Mouse (Mus musculus) frontal cortex, postnatal 14 days (tissue): Measurements from ENCODE around the gene Mtch1.
"Not testable (repeated sequence)": the region's sequence is repeated elsewhere in the genome, so short reads cannot be mapped to it uniquely, and the experiment has no call there.

ENCODE experiments used
- DNase-seq, 2 experiments: peaks; one replicate each; pipeline ENCODE4 v3.0.0; 2022; ENCODE audit warnings: low spot score in 2 of 2

The Mtch1 gene

GRCm38 (mm10) chr17:29332186-29332685, 15.5 kb downstream of the Mtch1 start:
- DNase-seq, result no peak

DNA sequence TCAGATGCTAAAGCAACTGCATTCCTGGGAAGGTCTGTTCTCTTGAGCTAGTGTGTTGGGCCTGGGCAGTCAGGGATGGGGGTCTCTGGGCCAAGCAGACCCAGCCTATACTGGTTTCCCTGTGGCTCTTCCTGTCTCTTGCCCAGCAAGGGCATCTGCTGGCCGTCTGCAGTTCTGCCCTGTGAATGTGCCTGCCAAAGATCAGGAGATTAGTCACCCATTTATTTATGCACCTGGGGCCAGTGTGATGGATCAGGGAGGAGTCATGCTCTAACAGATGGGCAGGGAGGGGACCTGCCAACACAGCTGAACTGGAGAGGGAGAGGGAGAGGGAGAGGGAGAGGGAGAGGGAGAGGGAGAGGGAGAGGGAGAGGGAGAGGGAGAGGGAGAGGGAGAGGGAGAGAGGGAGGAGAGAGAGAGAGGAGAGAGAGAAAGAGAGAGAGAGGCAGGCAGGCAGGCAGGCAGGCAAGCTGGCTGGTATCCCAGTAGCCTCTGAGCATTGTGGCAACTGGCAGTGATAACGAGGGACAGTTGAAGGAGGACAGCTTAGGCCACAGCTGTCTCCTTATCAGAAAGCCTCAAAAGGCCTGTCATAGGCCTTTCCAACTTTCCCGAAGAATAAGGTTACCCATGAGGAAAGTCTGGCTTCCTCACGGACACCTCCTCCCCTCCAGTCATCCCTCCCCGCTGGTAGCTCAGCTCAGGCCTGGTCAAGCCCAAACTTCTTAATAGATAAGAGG, 16.9 kb downstream of the Mtch1 start:
- DNase-seq, result no peak

DNA sequence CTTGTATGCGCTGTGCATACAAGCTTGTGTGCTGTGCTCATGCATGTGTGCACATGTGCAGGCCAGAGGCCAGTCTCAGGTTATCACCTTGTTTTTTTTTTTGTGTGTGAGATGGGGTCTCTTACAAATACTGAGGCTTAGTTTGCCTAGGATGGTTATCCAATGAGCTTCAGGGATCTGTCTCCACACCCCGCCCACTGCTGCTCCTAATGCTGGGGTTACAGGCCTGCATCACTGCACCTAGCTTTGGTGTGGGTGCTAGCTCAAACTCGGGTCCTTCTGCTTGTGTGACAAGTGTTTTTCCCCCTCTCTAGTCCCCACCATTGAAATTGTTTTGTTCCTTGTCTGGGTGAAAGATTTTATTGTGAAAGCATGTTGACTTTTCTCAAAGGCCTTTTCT, 17.5 kb downstream of the Mtch1 start:
- DNase-seq, result no peak

GRCm38 (mm10) chr17:29327691-29328090, 20.0 kb downstream of the Mtch1 start:
- DNase-seq, result no peak

DNA sequence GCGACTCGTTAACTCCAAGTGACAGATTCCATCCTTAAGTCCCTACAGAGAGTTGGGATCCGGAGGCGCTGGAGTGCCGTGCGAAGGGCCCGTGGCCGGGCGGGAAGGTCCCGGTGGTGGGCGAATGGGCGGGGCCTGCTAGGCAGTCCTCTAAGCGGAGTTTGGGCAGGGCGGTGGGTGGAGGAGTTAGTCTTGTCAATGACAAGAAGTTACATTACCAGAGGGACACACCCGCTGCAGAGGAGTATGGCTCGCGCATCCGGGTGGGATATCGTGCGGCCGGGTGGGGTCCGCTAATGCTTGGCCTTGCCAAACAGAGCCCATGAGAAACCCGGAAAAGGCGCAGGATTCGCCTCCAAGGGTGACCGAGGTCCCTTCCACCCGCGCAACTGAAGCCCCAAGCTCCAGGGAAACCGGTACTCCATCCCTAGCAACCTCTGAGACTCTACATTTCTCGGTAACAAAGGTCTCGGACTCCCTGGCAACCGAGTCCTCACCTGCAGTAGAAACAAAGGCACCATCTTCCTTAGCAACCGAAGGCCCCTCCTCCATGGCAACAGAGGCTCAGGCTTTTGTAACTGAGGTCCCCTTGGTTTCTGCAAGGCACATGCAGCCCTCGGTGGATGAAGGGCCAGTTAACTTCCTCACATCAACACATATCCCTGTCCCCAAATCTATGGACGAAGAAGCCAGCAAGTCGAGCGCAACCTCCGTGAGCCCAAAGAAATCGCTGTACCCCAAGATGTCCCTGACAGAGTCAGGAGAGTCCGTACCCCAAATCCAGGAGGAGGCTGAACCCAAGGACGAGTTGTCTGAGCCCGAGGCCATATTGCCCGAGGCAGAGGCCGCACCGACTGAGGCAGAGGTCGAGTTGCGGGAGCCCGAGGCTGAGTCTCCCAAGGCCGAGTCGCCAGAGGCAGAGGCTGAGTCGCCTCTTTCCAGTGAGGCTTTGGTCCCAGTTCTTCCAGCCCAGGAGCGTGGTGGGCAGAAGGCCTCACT, 20.9 kb downstream of the Mtch1 start:
- peak in 1 of 2 experiments; percentile 35 for DNase-seq

GRCm38 (mm10) chr17:29325831-29326230, 21.9 kb downstream of the Mtch1 start:
- no peak for DNase-seq

GRCm38 (mm10) chr17:29323625-29324024, 24.1 kb downstream of the Mtch1 start:
- DNase-seq, result no peak

DNA sequence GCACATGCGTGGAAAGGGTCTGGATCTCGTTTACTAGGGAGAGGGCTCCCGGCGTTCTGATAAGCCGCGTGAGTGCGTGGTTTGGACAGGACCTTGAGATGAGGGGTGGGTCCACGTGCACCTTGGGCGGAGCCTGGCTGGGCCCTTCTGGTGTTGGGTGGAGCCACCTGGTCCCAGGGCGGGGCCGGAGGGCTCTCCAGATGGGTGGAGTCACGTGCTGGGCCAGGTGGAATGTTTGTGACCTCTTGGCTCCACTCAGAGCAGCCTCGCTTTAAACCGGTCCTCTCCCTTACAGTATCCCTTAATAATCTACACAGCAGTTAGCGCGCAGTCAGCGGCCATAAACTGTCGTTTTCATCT, 25.2 kb downstream of the Mtch1 start:
- no peak for DNase-seq

GRCm38 (mm10) chr17:29321765-29322602, 25.8 kb downstream of the Mtch1 start:
- DNase-seq, result no peak

GRCm38 (mm10) chr17:29319881-29320639, 27.7 kb downstream of the Mtch1 start:
- DNase-seq, result no peak

DNA sequence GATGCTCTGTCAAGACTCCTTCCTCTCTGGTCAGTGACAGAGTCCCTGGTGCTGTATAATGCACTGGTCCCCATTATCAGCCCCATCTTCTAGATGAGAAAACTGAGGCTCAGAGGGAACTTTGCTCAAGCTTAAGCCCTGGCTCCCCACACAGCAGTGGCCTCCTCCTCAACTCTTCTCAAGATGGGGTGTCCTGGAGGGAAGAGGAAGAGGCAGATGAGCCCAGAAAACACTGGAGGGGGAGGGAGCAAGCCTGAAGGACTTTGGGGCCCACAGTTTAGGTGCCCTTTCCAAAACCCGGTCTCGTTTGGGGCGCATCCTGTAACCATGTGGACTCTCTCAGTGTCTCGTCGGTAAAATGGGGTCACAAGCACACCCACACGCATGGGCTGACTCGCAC, 28.3 kb downstream of the Mtch1 start:
- no peak for DNase-seq

DNA sequence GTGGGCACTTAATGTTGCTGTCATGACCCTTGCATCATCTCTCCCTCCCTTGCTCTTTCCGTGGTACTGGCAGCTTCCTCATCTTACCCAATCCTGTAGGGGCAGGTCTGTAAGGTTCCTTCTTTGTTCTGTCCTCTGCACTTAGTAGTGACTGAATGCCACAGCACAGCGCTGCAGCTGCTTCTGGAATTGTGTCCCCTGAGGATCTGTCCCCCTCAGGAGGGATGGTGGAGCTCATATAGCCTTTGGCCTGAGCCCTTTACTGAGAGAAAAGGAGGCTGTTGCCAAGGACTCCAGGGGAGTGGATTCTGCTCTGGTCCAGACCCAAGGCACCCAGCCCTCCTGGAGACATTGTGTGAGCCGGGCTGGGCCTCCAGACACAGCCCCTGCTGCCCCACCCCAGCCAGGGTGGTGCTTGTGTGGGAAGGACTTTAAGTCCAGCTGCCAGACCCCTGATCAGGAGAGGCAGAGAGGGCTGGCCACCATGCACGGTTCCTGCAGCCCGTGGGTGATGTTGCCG, 28.9 kb downstream of the Mtch1 start:
- no peak for DNase-seq

- not testable (repeated sequence) for DNase-seq
Observed at GRCm38 (mm10) chr17:29317380-29317779, 30.4 kb downstream of the Mtch1 start, which contains the start of gene Pi16. Pi16 (plus strand) TSS chr17:29317680.

GRCm38 (mm10) chr17:29316891-29317290, 30.8 kb downstream of the Mtch1 start:
- DNase-seq, result no peak

GRCm38 (mm10) chr17:29315672-29316465, 31.9 kb downstream of the Mtch1 start:
- DNase-seq, result no peak

GRCm38 (mm10) chr17:29313300-29313699, 34.4 kb downstream of the Mtch1 start:
- no peak for DNase-seq

DNA sequence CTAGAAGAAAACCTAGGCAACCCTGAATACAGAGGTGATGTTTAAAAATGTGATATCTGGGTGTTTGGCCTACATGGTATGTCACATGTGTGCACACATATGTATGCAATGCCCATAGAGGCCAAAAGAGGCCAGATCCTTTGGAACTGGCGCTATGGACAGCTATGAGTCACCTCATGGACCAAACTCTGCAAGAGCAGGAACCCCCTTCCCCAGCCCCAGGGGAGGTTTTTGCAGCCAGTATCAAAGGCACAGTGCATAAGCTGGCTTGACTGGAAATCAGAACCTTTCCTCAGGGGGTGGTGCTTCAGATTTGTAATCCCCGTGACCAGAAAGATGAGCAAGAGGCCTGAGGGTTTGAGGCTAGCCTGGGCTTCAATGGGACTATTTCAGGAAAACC, 35.7 kb downstream of the Mtch1 start:
- DNase-seq, result no peak

GRCm38 (mm10) chr17:29311602-29312001, 36.1 kb downstream of the Mtch1 start:
- no peak for DNase-seq

- DNase-seq, result no peak
Observed at GRCm38 (mm10) chr17:29310056-29310623, 37.6 kb downstream of the Mtch1 start.
